Mouse (Mus musculus): ENCODE data around the gene Hspe1.
"Not testable (repeated sequence)": the region's sequence is repeated elsewhere in the genome, so short reads cannot be mapped to it uniquely, and the experiment has no call there.

The Hspe1 gene

GRCm38 (mm10) chr1:55085781-55086366 lies 2.1 kb upstream of the Hspe1 start:
- DNase-seq, result no peak

GRCm38 (mm10) chr1:55086868-55087400 lies 998 bp upstream of the Hspe1 start:
- peak; percentile 38 for DNase-seq

- DNase-seq, result peak; percentile 80
Measured at GRCm38 (mm10) chr1:55087401-55087904, 479 bp upstream of the Hspe1 start.

- no peak for DNase-seq
Measured at GRCm38 (mm10) chr1:55088611-55089497, 922 bp downstream of the Hspe1 start.

GRCm38 (mm10) chr1:55089498-55090064 lies 1.6 kb downstream of the Hspe1 start:
- no peak for DNase-seq

- no peak for DNase-seq
Measured at GRCm38 (mm10) chr1:55092056-55092455, 4.1 kb downstream of the Hspe1 start.

GRCm38 (mm10) chr1:55092469-55092868 lies 4.5 kb downstream of the Hspe1 start:
- no peak for DNase-seq

- no peak for DNase-seq
Measured at GRCm38 (mm10) chr1:55106919-55107585, 19.1 kb downstream of the Hspe1 start.

GRCm38 (mm10) chr1:55107644-55108043 lies 19.7 kb downstream of the Hspe1 start:
- no peak for DNase-seq

- no peak for DNase-seq
Measured at GRCm38 (mm10) chr1:55108473-55108872, 20.5 kb downstream of the Hspe1 start.

GRCm38 (mm10) chr1:55109066-55109766 lies 21.3 kb downstream of the Hspe1 start:
- DNase-seq, result no peak

GRCm38 (mm10) chr1:55123046-55123445 lies 35.1 kb downstream of the Hspe1 start:
- no peak for DNase-seq

GRCm38 (mm10) chr1:55123561-55123960 lies 35.6 kb downstream of the Hspe1 start:
- DNase-seq, result no peak

- not testable (repeated sequence) for DNase-seq
Measured at GRCm38 (mm10) chr1:55124136-55124535, 36.2 kb downstream of the Hspe1 start.

- no peak for DNase-seq
Measured at GRCm38 (mm10) chr1:55129716-55130115, 41.8 kb downstream of the Hspe1 start.

GRCm38 (mm10) chr1:55130190-55130916 lies 42.4 kb downstream of the Hspe1 start:
- DNase-seq, result peak; percentile 22

- peak; percentile 93 for DNase-seq
Measured at GRCm38 (mm10) chr1:55130943-55131401, 43.0 kb downstream of the Hspe1 start, which contains the start of gene Mob4. TSS of gene Mob4 (plus strand) at chr1:55131231.

GRCm38 (mm10) chr1:55131424-55132014 lies 43.6 kb downstream of the Hspe1 start:
- no peak for DNase-seq

- DNase-seq, result no peak
Measured at GRCm38 (mm10) chr1:55132308-55132707, 44.4 kb downstream of the Hspe1 start.

GRCm38 (mm10) chr1:55133173-55133572 lies 45.2 kb downstream of the Hspe1 start:
- no peak for DNase-seq

GRCm38 (mm10) chr1:55134301-55134700 lies 46.4 kb downstream of the Hspe1 start:
- no peak for DNase-seq

Data from cerebellum, adult 11-12 months (tissue).